Mouse (Mus musculus) adrenal gland, postnatal 36 days (tissue): Measurements from ENCODE around the gene Matn3. TPM values are rescaled to one million over a fixed set of nuclear protein-coding genes. Genes with fewer than 3 reads are reported as not detected.

Source experiments
- DNase-seq, 2 experiments: peaks; one replicate each; pipeline ENCODE4 v3.0.0; 2021; ENCODE audit warnings: mixed read lengths in 1 of 2
- total RNA-seq, 2 experiments: library from RNA; stranded (reverse); gene quantifications; 2 replicates each; pipeline ENCODE4 v1.2.3; 2021

Matn3 gene
- total RNA-seq, 2 experiments from 2014 or later, result not detected

GRCm38 (mm10) chr12:8936210-8936609 is 11.5 kb upstream of the Matn3 start:
- DNase-seq, result peak; percentile 34 to 49

GRCm38 (mm10) chr12:8939490-8939889 is 8.2 kb upstream of the Matn3 start:
- DNase-seq, result no peak

- DNase-seq, result no peak
These were observed 7.4 kb upstream of the Matn3 start for GRCm38 (mm10) chr12:8940011-8941005.

- DNase-seq, result no peak
These were observed 6.6 kb upstream of the Matn3 start for GRCm38 (mm10) chr12:8941131-8941615.

GRCm38 (mm10) chr12:8941699-8942392 is 5.9 kb upstream of the Matn3 start:
- no peak for DNase-seq

- DNase-seq, result no peak
These were observed 566 bp upstream of the Matn3 start for GRCm38 (mm10) chr12:8947163-8947562.

- DNase-seq, result no peak
These were observed 5.4 kb downstream of the Matn3 start for GRCm38 (mm10) chr12:8953136-8953535.

GRCm38 (mm10) chr12:8954161-8954561 is 6.4 kb downstream of the Matn3 start:
- DNase-seq, result no peak

- no peak for DNase-seq
These were observed 14.0 kb downstream of the Matn3 start for GRCm38 (mm10) chr12:8961607-8962316.

GRCm38 (mm10) chr12:8969828-8970227 is 22.1 kb downstream of the Matn3 start:
- DNase-seq, result peak; percentile 56 to 71

- DNase-seq, result peak; percentile 94 to 95
These were observed 26.2 kb downstream of the Matn3 start, which contains the start of gene Wdr35 for GRCm38 (mm10) chr12:8973820-8974465. Gene Wdr35, plus strand, starts transcription at chr12:8973892.

- DNase-seq, result no peak
These were observed 27.3 kb downstream of the Matn3 start for GRCm38 (mm10) chr12:8975076-8975475.

GRCm38 (mm10) chr12:8993231-8993630 is 45.5 kb downstream of the Matn3 start:
- no peak for DNase-seq

- no peak for DNase-seq
These were observed 50.6 kb downstream of the Matn3 start for GRCm38 (mm10) chr12:8998318-8998717.

- DNase-seq, result peak; percentile 52 to 73
These were observed 54.4 kb downstream of the Matn3 start for GRCm38 (mm10) chr12:9002038-9002648.

GRCm38 (mm10) chr12:9007146-9007545 is 59.4 kb downstream of the Matn3 start:
- DNase-seq, result no peak

GRCm38 (mm10) chr12:9007811-9008210 is 60.1 kb downstream of the Matn3 start:
- no peak for DNase-seq

- no peak for DNase-seq
These were observed 62.6 kb downstream of the Matn3 start for GRCm38 (mm10) chr12:9010311-9010710.

GRCm38 (mm10) chr12:9016376-9016775 is 68.6 kb downstream of the Matn3 start:
- no peak for DNase-seq

- DNase-seq, result no peak
These were observed 72.7 kb downstream of the Matn3 start for GRCm38 (mm10) chr12:9020431-9020830.

- DNase-seq, result no peak
These were observed 73.3 kb downstream of the Matn3 start for GRCm38 (mm10) chr12:9020986-9021385.
